Mouse (Mus musculus): Measurements from ENCODE around the gene Rab34.

Rab34 gene

DNA sequence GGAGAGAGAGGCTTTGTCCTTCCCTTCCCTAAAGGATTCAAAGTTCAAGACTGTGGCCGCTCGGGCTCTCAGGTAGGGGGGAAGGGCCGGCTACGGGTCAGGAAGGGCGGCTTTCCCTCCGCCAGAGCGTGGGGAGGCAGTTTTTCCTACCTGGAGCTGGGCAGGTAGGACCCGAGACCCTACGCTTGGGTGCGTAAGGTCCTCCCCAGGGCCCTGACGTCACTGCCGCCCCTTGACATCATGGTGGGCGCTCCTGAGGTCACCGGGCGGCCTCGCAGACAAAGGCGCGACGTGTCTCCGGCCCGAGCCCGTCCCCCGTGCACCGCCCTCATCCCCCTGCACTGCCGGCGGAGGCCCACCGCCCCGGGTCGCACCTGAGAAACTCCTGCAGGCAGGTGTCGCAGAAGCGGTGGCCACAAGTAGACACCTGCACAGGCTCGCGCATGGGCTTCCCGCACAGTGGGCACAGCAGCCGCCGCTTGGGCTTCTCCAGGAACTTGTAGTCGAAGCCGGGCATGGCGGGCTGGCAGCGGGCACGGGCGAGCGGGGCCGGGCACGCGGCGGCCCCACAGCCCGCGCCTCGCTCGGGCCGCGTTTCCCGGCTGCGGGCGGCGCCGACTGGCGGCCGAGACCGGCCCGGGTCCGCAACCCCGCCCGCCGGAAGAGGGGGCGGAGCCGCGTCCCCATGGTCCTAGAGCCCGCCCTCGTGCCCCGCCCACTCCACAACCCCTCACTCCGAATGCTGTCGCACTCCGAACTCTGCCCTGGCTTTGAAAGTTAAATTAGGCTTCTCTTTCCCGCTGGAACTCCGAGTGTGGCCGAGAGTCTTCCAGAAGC, 23.1 kb upstream of the Rab34 start, which contains the start of gene Traf4:
Gene Traf4, minus strand, starts transcription at position 666 of the 837 bp plus-strand sequence.
- DNase-seq = peak; percentile 90

DNA sequence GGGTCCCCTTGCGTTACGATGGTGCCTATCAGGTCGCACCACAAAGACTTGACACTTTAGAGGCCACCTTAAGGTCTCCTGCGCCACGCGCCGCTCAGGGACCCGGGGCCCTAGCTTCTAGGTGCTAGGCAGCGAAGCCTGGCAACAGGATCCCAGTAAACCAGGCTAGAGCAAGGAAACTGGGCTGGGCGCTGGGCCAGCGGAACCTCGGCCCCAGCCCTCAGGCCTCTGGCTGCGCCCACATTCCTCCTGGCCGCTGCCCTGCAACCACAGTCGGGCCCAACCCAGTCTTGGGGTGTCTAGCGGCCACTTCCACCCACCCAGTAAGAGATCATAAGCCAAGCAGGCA, 22.5 kb upstream of the Rab34 start:
- DNase-seq = no peak

DNA sequence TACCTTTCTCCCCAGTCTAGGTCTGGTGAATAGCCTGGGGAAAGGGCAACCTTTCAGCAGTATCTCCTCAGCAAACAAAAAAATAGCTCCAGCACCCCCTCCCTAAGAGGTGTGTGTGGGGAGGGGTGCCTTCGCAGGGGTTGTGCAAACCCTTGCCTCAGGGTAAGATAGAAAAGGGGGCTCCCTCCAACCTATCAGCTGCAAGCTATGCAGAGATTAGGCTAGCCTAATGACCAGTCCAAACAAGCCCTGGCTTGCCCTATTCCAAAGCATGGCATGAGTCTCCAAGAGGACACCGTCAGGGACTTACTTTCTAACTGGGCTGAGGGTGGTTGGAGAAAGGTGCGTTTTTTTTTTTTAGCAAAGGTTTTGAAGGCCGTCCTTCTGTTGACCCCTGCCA, 22.1 kb upstream of the Rab34 start:
- no peak for DNase-seq

GRCm38 (mm10) chr11:78166640-78167039, 21.6 kb upstream of the Rab34 start:
- DNase-seq = no peak

DNA sequence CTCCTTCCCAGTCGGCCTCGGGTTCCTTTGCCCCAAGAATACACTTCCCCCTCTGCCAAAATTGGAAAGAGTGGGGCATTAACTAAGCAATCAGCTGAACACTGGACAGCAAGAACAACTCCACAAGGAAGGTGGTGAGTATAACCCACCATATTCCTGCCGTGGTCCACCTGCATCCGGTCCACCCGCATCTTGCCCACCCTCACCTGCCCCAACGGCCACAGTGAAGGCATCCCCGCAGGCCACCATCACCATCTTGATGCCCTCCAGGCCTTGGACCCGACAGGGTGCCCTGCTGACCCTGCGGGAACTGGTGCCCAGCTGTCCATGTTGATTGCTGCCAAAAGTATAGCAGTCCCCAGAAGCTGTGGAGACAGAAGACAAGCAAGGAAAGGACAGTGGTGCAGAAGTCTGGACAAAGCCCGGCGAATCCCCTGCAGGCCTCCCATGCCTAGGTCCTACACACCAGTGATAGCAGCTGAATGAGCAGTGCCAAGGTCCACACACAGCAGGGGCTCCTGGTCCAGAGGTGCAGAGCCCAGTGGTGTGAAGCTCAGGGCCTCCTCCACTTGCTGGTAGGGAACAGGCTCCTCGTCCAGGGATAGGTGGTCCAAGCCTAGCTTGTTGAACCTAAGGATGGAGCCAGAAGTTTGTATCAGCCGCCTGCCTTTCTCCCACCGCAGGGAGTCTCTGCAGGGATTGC, 20.8 kb upstream of the Rab34 start:
- DNase-seq = no peak

DNA sequence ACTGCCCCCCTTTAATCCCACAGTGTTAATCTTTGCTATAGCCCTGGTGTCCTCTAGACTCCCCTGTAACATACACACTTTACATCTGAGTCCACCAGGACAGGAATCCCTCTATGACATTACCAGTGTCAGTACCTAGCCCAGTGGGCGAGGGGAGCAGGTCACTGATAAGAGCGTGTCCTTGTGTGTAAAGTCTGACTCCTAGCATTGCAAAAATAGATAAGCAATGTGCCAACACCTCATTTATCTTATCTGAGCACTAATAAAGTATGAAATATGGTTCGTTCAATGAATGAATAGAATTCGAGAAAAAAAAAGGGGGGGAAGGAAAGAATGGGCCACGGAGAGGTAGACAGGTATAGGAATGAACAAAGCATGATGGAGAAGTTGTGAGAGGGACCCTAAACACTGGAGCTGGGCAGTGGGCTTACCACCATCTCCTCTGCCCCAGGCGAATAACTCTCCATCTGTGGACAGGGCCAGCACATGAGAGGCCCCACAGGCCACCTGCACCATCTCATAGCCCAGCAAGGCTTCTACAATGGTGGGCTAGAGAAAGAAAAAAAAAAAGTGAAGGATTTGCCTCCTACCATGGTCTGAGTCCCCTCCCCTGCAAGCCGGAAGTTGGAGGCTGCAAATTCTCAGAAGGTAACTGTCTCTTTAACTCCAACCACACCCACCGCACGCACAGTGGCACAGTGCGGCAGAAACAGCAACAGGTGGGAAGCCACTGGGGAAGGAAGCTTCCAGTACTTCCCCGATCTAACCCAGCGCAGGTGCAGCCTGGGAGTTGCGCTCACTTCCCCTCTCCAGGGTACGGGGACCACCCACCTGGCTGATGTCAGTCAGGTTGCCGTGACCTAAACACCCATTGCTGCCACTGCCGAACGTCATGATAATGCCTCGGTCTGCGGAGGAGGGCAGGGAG, 19.4 kb upstream of the Rab34 start:
- DNase-seq = peak; percentile 82

DNA sequence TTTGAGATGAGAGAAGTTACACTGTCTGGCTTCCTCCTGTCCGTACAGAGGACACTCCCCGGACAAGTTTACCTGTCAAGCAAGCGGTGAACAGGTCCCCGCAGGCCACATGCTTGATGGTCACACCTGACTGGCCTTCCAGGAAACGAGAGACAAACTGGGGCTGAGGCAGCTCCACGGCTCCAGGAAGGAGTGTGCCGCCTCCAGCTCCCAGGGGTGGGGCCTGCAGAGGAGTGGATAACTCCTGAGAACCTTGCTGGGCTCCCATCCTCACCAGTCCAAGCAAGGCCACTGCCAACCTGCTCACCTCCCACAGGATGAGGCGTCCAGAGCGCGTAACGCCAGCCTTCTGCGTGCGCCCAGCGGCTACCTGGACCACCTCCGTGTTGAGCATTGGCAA, 17.9 kb upstream of the Rab34 start:
- no peak for DNase-seq

DNA sequence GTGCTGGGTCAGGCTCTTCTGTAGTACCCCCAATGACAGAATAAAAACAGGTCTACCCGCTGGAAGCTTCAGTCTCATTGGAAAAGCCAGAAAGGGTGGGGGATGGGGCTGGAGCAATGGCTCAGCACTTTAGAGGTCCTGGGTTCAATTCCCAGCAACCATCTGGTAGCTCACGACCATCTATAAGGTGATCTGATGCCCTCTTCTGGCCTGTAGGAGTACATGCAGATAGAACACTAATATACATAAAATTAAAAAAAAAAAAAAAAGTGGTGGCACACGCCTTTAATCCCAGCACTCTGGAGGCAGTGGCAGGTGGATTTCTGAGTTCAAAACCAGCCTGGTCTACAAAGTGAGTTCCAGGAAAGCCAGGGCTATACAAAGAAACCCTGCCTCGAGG, 16.9 kb upstream of the Rab34 start:
- no peak for DNase-seq

GRCm38 (mm10) chr11:78172034-78172747, 16.0 kb upstream of the Rab34 start:
- no peak for DNase-seq

DNA sequence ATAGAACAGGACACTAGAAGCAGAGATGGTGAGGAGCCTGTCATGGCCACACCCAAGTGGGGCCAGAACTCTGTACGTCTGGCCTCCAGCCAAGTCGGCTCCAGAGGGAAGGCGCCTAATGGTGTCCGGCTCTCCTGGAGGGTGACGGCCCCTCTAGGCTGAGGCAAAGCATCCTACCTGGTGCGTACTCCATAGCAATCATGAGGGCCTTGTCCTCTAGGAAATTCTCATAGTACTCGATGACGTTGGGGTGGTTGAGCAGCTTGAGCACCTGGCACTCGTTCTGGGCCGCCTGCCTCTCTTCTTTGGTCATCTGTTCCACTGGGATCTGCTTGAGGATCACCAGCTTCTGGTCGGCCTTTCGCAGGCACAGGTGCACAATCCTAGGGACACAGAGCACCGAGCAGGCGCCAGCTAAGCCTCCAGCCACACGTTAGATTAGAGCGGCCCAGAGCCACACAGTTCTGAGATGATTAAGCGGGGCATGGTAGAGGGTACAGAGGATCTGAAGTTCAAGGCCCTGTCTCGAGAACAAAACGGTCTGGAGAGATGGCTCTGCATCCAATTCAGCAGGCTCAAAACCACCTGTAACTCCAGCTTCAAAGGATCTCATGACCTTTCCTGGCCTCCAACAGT, 15.4 kb upstream of the Rab34 start:
- DNase-seq = no peak

- no peak for DNase-seq
These were observed 13.7 kb upstream of the Rab34 start for GRCm38 (mm10) chr11:78174506-78174905.

DNA sequence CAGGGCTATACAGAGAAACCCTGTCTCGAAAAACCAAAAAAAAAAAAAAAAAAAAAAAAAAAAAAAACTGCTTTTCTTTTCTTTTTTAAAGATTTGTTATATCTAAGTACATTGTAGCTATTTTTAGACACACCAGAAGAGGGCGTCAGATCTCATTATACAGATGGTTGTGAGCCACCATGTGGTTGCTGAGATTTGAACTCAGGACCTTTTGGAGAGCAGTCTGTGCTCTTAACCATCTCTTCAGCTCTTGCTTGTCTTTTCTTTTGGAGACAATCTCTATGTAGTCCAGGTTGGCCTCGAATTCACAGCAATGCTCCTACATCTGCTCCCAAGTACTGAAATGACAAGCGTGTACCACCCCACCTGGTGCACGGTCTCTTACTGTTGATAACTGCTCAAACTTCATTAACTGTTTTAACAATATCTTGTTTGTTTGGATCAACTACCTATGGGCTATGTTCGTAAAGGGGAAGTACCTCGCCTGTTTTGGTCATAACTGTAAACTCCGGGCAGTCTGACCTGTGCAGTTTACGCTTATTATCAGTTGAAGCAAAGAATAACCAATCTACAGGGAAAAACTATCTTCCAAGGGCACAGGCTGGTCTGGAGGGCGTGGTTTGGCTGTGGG, 12.3 kb upstream of the Rab34 start:
- DNase-seq = no peak

DNA sequence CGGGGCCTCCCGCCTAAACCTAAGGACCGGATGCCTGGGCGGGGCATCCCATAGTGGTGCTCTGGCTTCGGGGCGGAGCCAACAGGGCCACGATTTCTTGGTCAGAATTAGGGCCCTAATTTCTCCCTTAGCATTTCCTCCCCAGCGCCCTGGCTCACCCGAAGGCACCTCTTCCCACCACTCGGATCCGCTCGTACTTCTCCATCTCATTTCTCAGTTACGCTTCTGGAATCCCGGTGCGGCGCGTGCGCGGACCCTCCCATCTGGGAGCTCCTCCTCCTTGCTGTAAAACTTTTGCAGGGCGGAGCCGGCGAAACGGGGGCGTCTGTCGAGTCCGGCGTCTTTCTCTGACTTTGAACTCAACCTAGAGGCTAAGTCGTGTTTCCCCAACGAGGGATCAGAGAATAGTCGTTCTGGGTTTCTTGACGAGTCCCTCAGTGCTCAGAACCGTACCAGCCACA, 11.8 kb upstream of the Rab34 start, which contains the start of the genes Nek8 and Tlcd1:
Gene Nek8, minus strand, starts transcription at position 274 of the 461 bp plus-strand sequence.
Gene Tlcd1, plus strand, starts transcription at position 310 of the 461 bp plus-strand sequence.
- peak; percentile 96 for DNase-seq

DNA sequence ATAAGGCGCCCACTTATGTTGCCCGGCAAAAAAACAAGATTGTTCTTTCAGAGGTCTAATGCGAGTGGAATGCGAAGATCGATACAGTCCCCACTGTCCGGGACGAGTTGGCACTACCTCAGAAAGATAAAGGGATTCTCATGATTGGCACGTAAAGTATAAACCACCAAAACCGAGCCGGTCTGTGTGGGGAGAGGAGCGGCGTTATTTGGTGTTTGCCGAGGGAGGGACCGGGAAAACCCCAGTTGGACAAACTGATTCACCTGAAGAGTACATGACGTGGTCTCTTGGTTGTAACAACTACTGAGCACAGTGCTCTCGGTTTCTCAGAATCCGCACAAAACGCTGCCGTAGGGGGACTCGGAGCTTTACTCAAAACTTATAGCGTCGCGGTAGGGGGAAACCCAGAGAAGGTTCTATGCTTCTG, 11.3 kb upstream of the Rab34 start:
- DNase-seq = peak; percentile 35

DNA sequence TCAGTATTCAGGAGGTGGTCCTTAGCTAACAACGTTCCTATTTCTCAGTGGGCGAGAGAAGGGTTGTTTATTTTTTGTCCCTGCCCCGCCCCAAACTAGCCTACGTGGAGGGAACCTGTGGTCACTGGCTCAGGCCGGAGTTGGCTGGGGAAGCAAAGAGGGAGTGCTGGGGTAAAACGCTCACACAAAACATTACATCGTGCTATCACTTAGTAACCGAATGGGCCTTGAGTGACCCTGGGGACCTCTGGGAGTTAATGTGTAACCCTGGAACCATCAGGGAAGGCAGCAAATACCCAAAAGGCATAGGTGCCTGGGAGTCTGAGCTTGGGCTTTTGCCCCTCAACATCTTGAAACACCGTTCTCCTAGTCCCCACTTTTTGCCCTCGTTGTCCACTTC, 10.8 kb upstream of the Rab34 start:
- DNase-seq = no peak

GRCm38 (mm10) chr11:78177903-78178858, 10.0 kb upstream of the Rab34 start:
- DNase-seq = peak; percentile 96

DNA sequence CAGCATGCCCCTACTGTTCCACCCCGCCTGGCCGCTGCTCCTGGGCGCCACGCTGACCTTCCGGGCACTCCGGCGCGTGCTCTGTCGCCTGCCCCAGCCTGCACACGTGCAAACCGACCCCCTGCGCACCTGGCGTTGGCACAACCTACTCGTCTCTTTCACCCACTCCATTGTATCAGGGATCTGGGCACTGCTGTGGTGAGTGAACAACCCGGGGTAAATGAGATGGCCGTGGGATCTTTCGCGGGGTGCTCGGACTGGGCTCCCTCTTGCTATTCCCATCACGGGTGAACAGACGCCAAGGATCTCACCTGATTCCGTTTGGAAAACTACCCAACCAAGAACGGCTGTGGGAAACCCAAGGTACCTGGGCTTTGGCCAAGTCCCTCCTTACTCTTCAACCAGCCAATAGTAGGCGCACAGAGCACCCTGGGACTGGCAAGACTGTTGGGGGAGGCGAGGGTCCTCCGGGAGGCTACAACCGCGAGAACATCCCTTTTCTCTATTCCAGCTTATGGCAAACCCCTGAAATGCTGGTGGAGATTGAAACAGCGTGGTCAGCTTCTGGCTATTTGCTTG, 9.3 kb upstream of the Rab34 start:
- peak; percentile 44 for DNase-seq

GRCm38 (mm10) chr11:78179438-78179999, 8.7 kb upstream of the Rab34 start:
- DNase-seq = no peak

- no peak for DNase-seq
These were observed 8.0 kb upstream of the Rab34 start for GRCm38 (mm10) chr11:78180081-78180761.

All from thymus, postnatal 25 days (tissue).